Mouse (Mus musculus) right cerebral cortex, postnatal 4 days (tissue): ENCODE data around the gene Stx8.

Experiments
- DNase-seq: peaks from one replicate; pipeline ENCODE4 v3.0.0-alpha.2; 2022

Gene Stx8

GRCm38 (mm10) chr11:68203658-68204315, 237.8 kb downstream of the Stx8 start:
- no peak for DNase-seq

- DNase-seq = no peak
These were observed 238.4 kb downstream of the Stx8 start for GRCm38 (mm10) chr11:68204407-68204806.

GRCm38 (mm10) chr11:68205572-68206229, 239.7 kb downstream of the Stx8 start:
- peak; percentile 38 for DNase-seq

GRCm38 (mm10) chr11:68208023-68208422, 242.0 kb downstream of the Stx8 start:
- no peak for DNase-seq

GRCm38 (mm10) chr11:68208582-68208981, 242.6 kb downstream of the Stx8 start:
- no peak for DNase-seq

GRCm38 (mm10) chr11:68209506-68209905, 243.5 kb downstream of the Stx8 start:
- DNase-seq = no peak

- DNase-seq = no peak
These were observed 244.7 kb downstream of the Stx8 start for GRCm38 (mm10) chr11:68210714-68211113.

- DNase-seq = peak; percentile 40
These were observed 246.1 kb downstream of the Stx8 start for GRCm38 (mm10) chr11:68211924-68212578.

- no peak for DNase-seq
These were observed 247.9 kb downstream of the Stx8 start for GRCm38 (mm10) chr11:68213896-68214295.

GRCm38 (mm10) chr11:68214496-68215205, 248.7 kb downstream of the Stx8 start:
- DNase-seq = no peak

- DNase-seq = peak; percentile 36
These were observed 249.4 kb downstream of the Stx8 start for GRCm38 (mm10) chr11:68215206-68215912.

- no peak for DNase-seq
These were observed 250.0 kb downstream of the Stx8 start for GRCm38 (mm10) chr11:68216041-68216440.

- DNase-seq = no peak
These were observed 254.7 kb downstream of the Stx8 start for GRCm38 (mm10) chr11:68220733-68221132.

- DNase-seq = no peak
These were observed 256.2 kb downstream of the Stx8 start for GRCm38 (mm10) chr11:68222209-68222608.

GRCm38 (mm10) chr11:68223143-68223542, 257.1 kb downstream of the Stx8 start:
- no peak for DNase-seq

- DNase-seq = no peak
These were observed 260.7 kb downstream of the Stx8 start for GRCm38 (mm10) chr11:68226654-68227057.

GRCm38 (mm10) chr11:68227837-68228236, 261.8 kb downstream of the Stx8 start:
- no peak for DNase-seq

GRCm38 (mm10) chr11:68228941-68229665, 263.1 kb downstream of the Stx8 start:
- DNase-seq = no peak

- DNase-seq = no peak
These were observed 265.6 kb downstream of the Stx8 start for GRCm38 (mm10) chr11:68231558-68231957.

- DNase-seq = no peak
These were observed 267.5 kb downstream of the Stx8 start for GRCm38 (mm10) chr11:68233469-68233965.

GRCm38 (mm10) chr11:68239756-68240155, 273.8 kb downstream of the Stx8 start:
- no peak for DNase-seq
